Mouse (Mus musculus) large intestine, adult 2 months (tissue): ENCODE measurements around the gene Prdm11. TPM values are rescaled to one million over a fixed set of nuclear protein-coding genes. Genes with fewer than 3 reads are reported as not detected.

Experiments
- DNase-seq: peaks from one replicate; pipeline ENCODE4 v3.0.0-alpha.2; 2012; ENCODE audit warnings: low read depth, low spot score
- WGBS: fragments of 180-500 bp; shearing (Covaris S2); methylation state at CpG from one replicate; pipeline ENCODE4 v1.1.7; 2018; 5-methylcytosine and 5-hydroxymethylcytosine counted together
- polyA plus RNA-seq: library from polyadenylated mRNA; depleted of rRNA; stranded (reverse); fragments of >200 nt; gene quantifications from 2 replicates; pipeline ENCODE4 v1.2.3, GENCODE M21; 2012

The Prdm11 gene
- polyA plus RNA-seq, 1 experiment = 2.3 TPM

DNA sequence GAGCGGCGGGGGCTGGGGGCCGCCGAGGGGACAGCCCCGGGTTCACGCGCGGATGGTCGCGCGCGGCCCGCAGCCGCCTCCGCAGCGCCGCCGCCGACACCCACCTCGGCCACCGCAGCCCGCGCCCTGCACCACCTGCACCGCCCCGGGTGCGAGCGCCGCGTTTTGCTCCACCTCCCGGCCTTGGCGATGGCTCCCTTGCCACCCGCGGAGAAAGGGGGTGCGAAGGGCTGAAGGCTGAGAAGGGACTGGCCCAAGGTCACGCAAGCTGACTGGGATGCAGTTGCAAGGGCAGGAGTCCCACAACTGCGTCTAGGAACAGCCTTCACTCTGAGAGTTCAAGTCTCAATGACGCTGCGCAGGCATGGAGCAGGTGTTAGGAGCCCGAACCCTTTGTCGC, 30.9 kb downstream of the Prdm11 start:
- DNase-seq = no peak

DNA sequence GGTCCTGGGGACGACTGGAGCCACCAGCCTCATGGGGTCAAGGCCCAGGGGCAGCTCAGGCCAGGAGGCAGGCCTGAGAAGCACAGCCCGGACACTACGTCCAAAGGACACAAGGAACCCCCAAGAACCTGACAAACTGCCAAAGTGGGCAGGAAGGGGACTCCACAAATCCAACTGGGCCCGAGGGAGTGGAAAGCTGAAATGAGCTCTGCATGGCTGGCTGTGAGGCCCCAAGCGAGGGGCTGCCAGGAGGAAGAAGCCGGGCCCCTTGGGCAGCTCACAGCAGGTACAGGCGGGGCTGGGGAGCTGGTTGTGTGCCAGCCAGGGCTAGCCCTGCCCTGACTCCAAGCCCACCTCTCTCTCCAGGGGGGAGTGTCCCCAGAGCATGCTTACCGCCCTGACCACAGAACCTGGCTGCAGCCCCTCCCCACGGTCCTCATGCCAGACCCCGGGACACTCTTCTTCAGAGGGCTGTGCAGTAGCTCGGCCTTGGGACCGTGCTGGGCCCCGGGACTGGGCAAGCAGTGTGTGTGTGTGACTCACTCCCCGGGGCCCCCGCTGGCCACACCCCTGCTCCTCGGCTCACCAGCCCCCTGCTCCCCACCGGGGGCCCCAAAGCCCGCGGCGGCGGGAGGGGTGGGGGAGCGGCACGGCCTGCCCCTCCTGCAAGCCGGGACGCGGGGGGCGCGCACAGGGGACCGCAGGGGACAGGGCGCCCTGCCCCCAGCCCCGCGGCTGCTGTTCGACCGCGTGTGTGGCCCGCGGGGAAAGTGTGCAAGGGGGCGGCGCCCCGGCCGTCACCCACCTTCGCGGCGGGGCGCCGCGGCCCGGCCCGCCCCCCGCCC, 31.7 kb downstream of the Prdm11 start:
- WGBS = 7% methylated on average over 46 of the region's 50 CpGs

More for the DNA sequence above, 30.9 kb downstream of the Prdm11 start:
- 4% methylated on average over 32 of the region's 40 CpGs for WGBS

DNA sequence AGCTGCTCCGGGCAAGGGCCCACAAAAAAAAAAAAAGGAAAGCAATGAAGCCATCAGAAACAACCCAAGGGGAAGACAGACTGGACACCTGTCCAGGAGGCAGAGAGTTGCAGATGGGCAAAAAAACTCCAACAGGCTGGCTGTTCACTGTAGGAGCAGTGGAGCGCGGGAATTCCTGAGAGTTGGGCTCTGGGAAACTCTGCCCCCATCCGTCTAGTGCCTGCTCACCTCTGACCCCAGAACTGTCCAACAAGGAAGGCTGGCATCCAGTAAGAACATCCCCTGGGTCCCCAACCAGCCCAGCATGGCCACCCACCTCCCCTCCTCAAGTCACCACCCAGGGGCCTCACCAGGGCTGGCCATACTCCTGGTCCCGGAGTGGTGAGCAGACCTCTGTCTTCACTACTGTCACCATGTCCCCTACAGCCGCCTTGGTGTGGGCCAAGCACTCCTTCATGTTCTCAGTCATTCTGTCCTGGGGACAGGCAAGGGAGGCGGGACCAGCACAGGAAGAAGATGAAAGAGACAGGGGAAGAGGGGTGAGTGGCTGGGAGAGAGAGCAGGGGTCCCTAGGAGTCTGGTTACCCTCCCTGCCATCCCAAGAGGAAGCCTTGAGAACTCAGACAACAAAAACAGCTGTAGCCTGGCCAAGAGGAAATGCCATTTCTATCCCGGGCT, 32.4 kb downstream of the Prdm11 start:
- WGBS = 78% methylated on average over 8 of the region's 8 CpGs
- no peak for DNase-seq

More for the DNA sequence above, 31.7 kb downstream of the Prdm11 start:
- DNase-seq = no peak

DNA sequence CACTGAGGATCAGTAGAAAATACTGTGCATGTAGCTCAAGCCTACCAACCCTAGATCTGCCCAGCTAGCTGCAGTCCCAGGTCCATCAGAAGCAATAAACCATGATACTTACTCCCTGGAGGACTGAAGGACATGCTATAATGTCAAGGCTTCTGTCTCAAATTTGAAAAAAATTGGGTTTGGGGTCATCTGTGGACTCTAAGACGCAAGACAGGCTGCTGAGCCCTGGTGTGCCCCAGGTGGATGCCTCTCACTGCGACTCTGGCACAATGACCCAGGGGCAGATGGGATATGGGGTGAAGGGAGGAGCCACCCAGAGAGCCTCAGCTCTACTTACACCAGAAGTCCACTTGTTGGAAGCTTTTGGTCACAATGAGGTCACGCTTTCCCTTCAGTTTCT, 33.0 kb downstream of the Prdm11 start:
- 94% methylated on average over 3 of the region's 3 CpGs for WGBS
- no peak for DNase-seq

DNA sequence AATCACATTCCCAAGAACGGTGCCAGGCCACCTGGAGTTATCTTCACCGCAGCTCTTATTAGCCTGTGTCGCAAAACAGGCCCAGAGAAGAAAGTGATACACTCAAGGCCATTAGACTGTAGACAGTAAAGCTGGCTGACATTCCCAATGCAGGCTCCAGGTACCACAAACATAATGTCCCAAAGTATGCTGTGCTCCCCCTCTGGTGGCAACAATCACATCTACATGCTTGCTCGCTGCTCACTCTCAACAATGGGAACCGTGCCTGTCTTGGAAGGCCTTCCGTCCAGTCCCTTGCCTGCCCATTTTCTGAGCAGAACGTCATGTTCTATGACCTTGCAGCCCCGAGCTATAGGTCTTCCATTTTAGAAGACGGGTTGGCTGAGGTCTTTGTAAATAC, 34.0 kb downstream of the Prdm11 start:
- DNase-seq = no peak
- 78% methylated on average over 9 of the region's 9 CpGs for WGBS

DNA sequence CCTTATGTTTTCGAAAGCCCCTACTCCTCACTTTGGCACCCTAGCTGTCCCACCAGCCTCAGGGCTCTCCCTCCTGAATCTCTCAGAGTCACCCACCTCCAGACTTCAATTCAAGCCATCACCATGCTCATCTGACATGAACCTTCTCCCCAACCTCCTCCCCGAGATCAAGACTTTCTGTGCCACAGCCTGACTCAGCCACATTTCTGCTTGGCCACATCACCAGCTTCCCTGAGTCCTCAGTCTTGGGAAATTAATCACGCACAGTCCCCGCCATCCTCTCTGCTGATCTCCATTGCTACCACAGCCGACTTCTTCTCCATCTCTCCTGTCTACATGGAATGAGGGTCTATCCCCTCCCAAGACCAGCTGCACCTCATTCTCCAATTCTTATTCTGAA, 34.5 kb downstream of the Prdm11 start:
- WGBS = 92% methylated on average over 5 of the region's 5 CpGs
- DNase-seq = no peak

DNA sequence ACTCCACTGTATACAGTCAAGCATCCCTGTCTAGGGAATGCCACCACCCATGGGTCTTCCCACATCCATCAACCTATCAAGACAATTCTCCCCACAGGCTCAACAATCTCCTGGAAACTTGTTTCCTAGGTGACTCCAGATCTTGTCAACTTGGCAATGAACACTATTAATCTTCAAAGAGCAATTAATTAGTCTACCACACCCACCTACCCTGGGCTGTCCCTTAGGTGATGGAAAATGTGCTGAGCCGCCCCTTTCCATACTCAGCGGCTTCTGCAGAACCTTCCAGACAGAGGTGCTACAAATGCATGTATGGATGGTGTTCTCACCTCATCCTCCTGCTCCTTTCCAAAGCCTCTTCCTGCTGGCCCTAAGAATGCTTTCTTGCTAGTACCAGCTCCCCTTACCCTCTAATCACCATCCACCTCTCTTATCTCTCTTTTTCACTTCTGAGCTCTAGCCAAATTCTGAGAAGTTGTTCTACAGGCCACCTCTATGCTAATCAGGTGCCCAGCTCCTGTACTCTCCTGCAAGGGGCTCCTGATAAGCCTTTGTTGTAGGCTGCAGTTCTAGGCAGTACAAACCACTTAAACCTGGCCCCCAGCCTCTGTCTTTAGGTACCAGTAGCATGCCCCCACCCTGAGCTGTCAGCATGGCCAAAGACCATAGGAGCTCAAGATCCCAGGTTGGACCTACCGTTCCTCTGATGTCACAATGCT, 37.8 kb downstream of the Prdm11 start:
- 97% methylated on average over 3 of the region's 3 CpGs for WGBS
- no peak for DNase-seq

DNA sequence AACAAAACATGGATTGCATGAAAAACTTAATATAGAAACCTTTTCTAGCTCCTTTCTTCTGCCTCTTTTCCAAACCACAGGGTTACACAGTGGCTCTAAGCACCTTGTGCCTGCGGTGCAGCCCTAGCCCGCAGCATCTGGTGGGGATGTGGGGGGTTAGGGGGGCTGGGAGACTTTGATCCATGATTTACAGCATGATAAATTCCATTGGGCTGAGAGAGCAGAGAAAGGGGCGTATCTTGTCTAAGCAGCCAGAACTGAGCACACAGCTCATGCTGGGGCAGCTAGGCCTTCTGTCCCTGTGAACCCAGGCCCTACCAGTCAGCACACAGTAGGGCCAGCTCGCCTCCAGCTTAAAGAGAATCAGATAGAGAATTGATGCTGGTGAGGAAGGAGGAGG, 40.9 kb downstream of the Prdm11 start:
- whole genome bisulfite sequencing = 47% methylated on average over 4 of the region's 4 CpGs
- no peak for DNase-seq

DNA sequence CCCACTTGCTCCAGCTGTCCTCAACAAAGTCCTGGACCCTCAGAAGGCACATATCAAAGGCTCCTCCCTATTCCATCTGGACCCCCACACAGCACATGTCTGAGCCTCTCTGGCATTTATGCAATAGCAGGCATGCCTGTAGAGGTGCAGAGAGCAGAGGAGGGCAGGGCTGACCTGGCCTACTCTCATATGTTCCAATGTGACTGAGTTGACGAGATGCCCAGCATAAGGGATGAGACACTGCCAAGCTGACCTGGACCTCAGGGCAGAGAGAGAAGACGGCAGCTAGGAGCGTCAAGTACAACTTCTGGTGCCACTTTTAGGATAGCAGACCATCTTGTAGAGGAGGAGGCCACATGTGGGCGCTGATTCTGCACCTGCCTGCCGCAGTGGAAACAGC, 54.0 kb downstream of the Prdm11 start:
- DNase-seq = no peak
- 92% methylated on average over 5 of the region's 5 CpGs for WGBS

DNA sequence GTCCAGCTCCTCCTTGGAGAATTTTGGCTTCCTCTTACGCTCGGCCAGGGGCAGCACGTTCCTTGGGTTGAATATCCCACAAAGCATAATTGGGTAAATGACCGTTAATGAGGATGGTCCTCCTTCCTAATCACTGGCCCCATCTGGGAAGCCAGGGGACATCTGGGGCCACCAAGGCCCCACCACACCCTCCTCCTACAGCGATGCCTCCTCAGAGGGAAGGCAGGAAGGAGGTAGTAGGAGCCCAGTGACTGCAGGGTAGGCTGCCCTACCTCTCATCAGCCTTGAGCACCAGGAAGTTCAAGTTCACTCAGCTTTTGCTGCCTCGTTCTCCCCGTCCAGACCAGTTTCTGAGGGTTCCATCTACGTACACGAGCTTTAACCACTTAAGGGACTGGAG, 56.4 kb downstream of the Prdm11 start:
- 88% methylated on average over 9 of the region's 9 CpGs for WGBS

DNA sequence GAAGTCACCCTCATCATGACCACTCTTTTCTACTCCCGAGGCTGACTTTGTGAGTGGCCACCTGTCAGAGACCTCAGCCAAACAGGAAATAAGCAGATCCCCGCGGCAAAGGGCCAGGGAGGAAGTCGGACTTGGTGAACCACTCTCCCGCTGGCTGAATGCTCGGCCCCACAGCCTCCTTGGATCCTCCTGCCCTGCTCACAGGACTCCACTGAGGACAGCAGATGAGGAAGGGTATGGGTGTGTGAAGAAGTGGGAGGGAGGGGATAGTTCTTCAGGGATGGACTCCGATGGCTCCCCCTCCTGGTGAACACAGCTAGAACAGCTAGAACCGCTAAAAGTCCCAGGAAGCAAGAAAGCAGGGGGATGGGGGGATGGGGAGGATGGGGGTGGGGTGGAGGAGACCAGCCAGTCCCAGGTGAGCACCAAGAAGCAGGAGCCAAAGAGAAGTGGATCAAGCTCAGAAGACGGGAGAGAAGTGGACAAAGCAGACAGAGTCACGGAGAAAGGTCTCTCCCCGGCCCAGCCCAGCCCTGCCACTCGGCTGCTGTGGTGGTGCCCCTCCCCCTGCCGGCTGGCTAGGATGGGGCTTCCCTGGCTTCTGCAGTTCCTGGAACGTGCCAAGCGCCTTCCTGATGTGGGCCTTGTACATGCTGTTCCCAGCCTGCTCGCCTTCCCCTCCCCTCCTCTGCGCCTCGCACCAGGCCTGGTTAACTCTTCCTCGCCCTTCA, 57.9 kb downstream of the Prdm11 start:
- WGBS = 8% methylated on average over 19 of the region's 19 CpGs

More for the DNA sequence above, 56.4 kb downstream of the Prdm11 start:
- DNase-seq = no peak

DNA sequence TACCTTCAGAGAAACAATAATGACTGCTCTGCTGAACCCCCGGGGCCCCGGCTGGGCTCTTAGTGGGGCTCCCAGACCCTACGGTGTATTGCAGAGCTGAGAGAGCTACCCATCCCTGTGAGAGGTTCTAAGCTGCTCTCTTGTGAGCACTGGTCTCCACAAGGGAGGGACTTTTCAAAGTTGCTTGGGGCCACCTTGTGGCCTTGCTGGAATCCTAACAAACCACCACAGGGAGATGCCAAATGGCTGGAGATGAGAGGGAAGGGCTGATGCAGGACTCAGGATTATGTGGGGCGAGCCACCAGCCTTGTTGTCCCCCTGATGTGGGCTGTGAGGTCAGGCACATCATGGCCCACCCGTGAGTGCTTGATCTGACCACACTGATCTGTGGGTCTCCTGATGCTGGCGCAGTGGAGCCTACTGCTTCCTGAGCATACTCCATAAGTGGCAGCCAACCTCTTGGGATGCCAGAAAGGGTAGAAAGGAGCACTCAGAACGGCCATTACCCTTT, 58.8 kb downstream of the Prdm11 start:
- no peak for DNase-seq
- WGBS = 88% methylated on average over 7 of the region's 7 CpGs

More for the DNA sequence above, 57.9 kb downstream of the Prdm11 start:
- peak; percentile 28 for DNase-seq

DNA sequence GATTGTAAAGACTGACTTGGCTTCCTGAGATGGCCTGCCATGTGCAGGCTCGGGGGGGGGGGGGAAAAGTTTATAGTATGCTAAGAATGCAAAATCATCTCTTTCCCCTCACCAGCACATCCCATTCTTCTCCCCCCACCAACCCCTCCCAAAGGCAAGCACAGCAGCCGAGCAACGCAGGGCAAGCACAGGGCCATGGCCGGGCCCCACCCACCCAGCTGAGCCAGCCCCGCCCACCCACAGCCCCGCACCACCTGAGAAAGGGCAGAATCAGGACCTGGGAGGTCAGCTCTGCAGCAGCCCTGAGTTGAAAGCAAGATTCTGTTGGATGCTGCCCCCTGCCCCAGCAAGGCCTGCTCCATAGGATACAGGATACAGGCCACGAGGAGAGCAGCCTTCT, 60.4 kb downstream of the Prdm11 start:
- no peak for DNase-seq
- WGBS = 50% methylated on average over 7 of the region's 7 CpGs

DNA sequence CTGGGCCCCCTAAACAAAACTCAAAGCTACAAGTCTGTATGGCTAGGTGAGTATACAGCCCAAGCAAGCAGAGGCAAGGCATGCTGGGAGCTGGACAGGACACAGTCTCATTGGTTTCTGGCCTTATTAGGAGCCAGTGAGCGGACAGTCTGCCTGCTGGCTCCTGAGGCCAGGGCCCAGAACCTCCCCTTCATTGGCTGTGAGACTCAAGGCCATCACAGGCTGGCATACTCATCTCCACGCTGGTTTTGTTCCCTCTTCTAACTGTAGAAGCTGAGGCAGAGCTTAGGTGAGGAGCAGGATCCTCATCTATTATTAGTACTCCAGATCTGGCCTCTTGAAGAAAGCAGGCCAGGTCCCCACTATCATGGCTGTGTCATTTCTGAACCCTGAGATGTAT, 60.8 kb downstream of the Prdm11 start:
- 90% methylated on average over 2 of the region's 2 CpGs for WGBS
- no peak for DNase-seq

DNA sequence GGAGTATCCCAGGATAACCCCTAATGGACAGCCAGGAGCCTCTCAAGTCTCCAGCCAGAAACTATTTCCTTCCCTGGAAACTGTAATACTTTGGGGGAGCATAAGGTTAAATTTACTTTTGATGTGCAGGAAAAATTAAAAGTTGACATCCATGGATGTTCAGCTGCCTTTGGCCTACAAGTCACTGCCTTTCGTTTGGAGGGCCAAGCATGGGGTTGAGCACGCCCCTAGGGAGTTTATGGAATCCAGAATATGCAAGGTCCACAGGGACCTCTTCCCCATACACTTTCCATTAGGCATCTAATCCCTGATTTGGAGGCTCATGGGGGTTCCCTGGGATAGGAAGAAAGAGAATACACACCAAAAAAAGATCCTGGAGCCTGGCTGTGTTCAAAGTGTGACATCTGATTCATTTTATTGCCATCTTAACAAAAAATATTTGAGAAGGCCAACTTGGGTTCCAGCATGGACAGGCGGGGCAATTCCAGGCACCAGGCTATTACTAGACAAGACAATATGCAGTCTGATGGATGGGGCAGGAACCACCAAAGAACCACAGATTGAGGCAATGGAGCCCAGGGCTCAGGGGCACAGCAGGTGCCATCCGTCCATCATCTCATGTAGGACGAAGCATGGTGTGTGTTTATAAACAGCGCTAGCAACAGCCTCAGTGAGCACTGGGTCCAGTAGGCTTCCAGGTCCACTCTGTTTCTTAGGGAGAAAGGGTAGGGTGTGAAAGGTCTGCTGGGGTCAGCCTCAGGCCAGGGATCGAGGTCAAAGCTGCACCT, 61.5 kb downstream of the Prdm11 start:
- DNase-seq = no peak
- WGBS = 83% methylated on average over 7 of the region's 7 CpGs

DNA sequence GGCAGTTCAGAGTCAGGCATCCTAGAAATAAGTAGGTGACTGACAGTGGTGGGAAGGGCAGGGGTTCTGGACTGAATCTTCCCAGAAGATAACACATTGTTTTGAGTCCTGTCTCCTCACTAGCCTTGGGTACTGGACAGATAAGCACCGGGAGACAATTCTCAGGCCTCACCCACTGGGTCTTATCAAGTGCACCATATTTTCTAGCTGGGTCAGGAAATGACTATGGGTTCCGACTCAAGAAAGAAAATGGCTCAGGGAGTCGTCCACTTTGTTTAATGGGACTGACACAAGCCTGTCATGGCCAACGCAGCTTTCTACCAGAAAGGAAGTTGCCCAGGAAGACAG, 62.7 kb downstream of the Prdm11 start:
- WGBS = 80% methylated on average over 4 of the region's 4 CpGs
- no peak for DNase-seq

DNA sequence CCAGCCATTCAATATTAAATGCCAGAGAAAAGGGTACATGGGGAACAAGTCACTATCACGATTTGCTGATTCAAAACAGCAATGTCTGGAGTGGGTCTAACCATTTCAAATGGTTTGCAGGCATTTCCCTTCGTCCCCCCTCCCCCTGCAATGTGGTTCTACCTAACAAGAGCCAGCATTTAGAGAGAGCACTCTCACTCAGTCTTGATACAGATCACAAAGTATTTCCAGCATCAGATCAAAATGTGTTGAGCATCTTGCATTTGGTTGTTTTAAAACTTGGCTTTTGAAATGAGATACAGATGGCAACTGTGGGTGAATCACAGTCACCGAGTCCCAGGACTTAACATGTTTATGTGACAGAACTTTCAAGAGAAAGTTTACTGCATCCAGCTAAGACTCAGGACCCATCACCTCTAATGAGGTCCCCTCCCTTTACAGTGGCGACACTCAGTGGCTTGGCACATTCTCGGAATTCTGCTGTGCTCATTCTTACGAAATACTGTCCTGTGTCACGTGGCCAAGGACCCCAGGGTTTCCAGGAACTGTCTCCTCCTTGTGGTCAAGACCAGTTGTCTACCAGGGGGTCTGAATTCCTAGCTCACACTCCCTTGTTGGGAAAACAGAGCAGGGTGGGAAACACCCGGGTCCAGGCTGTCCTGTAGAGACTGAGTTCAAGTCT, 63.2 kb downstream of the Prdm11 start:
- 71% methylated on average over 8 of the region's 8 CpGs for WGBS
- DNase-seq = no peak

DNA sequence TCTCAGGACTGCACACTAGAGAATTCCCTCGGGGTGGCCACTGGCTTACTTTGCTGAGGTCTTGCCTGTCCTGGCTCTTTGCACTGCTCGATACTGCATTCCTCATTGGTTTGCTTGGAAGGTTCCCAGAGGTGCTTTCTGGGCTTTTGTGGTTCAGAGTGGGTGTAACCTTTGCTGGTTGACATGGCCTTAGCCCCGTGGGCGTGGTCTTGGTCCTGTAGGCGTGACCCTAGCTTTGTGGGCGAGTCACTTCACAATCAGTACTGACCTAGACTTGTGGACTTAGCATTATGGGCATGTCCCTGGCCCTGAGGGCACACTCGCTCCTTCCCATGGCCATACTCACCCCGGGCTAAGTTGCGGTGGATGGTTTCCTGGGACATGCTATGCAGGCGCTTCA, 65.8 kb downstream of the Prdm11 start:
- no peak for DNase-seq
- WGBS = 73% methylated on average over 10 of the region's 10 CpGs
